Mouse (Mus musculus) olfactory bulb, adult 2 months (tissue): Measurements from ENCODE around the gene Tcf7. TPM values are rescaled to one million over a fixed set of nuclear protein-coding genes. Genes with fewer than 3 reads are reported as not detected.
A peak's percentile ranks its signal among the peaks of the same experiment; 100 is the strongest.

Source experiments
- H3K27ac ChIP-seq: fragments of 200-500 bp; 2 replicates; pipeline ENCODE4 v1.5.1; 2012; ENCODE audit warnings: low read depth, low read length; ENCODE audit not compliant: insufficient read depth
- H3K4me1 ChIP-seq: fragments of 200-500 bp; 2 replicates; pipeline ENCODE4 v1.6.1; 2012; ENCODE audit warnings: low read length; ENCODE audit not compliant: control insufficient read depth, insufficient read depth
- H3K4me3 ChIP-seq: fragments of 200-500 bp; 2 replicates; pipeline ENCODE4 v1.5.1; 2012; ENCODE audit warnings: mild to moderate bottlenecking, low read depth, low read length, moderate library complexity; ENCODE audit not compliant: insufficient read depth
- CTCF ChIP-seq: fragments of 200-500 bp; IDR thresholded peaks from 2 replicates; pipeline ENCODE4 v1.5.1; 2012; ENCODE audit warnings: low read depth, mild to moderate bottlenecking, low read length, moderate library complexity; ENCODE audit not compliant: insufficient read depth
- POLR2A ChIP-seq: fragments of 200-500 bp; IDR thresholded peaks from 2 replicates; pipeline ENCODE4 v1.6.1; 2012; ENCODE audit warnings: mild to moderate bottlenecking, low read depth, low read length, moderate library complexity; ENCODE audit not compliant: insufficient read depth
- WGBS: fragments of 180-500 bp; shearing (Covaris S2); methylation state at CpG from one replicate; pipeline ENCODE4 v1.1.7; 2018; 5-methylcytosine and 5-hydroxymethylcytosine counted together
- polyA plus RNA-seq: library from polyadenylated mRNA; stranded (reverse); fragments of >200 nt; gene quantifications from 2 replicates; pipeline ENCODE4 v1.2.4, GENCODE M21; 2012; ENCODE audit warnings: low replicate concordance; ENCODE audit not compliant: missing spikeins, insufficient read depth, insufficient read length

The Tcf7 gene
- polyA plus RNA-seq, 1 experiment, result 377 TPM

- H3K4me3 ChIP-seq, result no peak overlapping the region
- H3K4me1 ChIP-seq, result peaks cover 33% of the 10 kb centered on the region
- TF ChIP-seq CTCF (no peak), POLR2A (no peak)
- H3K27ac ChIP-seq, result no peak overlapping the region
- 86% methylated on average over 5 of the region's 5 CpGs for WGBS
These were observed 24.1 kb downstream of the Tcf7 start for GRCm38 (mm10) chr11:52258711-52259110.

GRCm38 (mm10) chr11:52257376-52257775 is 25.4 kb downstream of the Tcf7 start:
- WGBS, result 79% methylated on average over 3 of the region's 3 CpGs

GRCm38 (mm10) chr11:52255077-52255476 is 27.7 kb downstream of the Tcf7 start:
- no peak for TF ChIP-seq POLR2A
- TF ChIP-seq CTCF, result no peak
- no peak overlapping the region for H3K27ac ChIP-seq
- no peak overlapping the region for H3K4me3 ChIP-seq
- WGBS, result 95% methylated on average over 8 of the region's 8 CpGs
- peaks cover 15% of the 10 kb centered on the region for H3K4me1 ChIP-seq

More at GRCm38 (mm10) chr11:52257376-52257775, 25.4 kb downstream of the Tcf7 start:
- H3K4me3 ChIP-seq, result no peak overlapping the region
- H3K27ac ChIP-seq, result no peak overlapping the region
- TF ChIP-seq CTCF, result no peak
- no peak for TF ChIP-seq POLR2A
- peaks cover 38% of the 10 kb centered on the region for H3K4me1 ChIP-seq

- no peak overlapping the region for H3K4me3 ChIP-seq
- WGBS, result 66% methylated on average over 11 of the region's 11 CpGs
- TF ChIP-seq CTCF (peak; percentile 45), POLR2A (no peak)
- H3K27ac ChIP-seq, result no peak overlapping the region
- peaks cover 11% of the 10 kb centered on the region for H3K4me1 ChIP-seq
These were observed 29.0 kb downstream of the Tcf7 start for GRCm38 (mm10) chr11:52253674-52254375.

- 29% methylated on average over 1 of the region's 1 CpGs for WGBS
- Histone ChIP-seq H3K4me3 (no peak overlapping the region), H3K4me1 (peaks cover 11% of the 10 kb centered on the region), H3K27ac (0 out of 2 replicates have a peak overlapping the region, but pooled peaks have one; percentile 23)
- TF ChIP-seq CTCF, result no peak
- no peak for TF ChIP-seq POLR2A
These were observed 30.1 kb downstream of the Tcf7 start for GRCm38 (mm10) chr11:52252692-52253091.

GRCm38 (mm10) chr11:52251770-52252169 is 31.0 kb downstream of the Tcf7 start:
- 68% methylated on average over 5 of the region's 5 CpGs for WGBS
- Histone ChIP-seq H3K27ac (no peak overlapping the region), H3K4me1 (peaks cover 11% of the 10 kb centered on the region), H3K4me3 (no peak overlapping the region)
- no peak for TF ChIP-seq POLR2A
- no peak for TF ChIP-seq CTCF

GRCm38 (mm10) chr11:52249452-52249851 is 33.4 kb downstream of the Tcf7 start:
- 46% methylated on average over 2 of the region's 2 CpGs for WGBS
- Histone ChIP-seq H3K4me1 (peaks cover 8% of the 10 kb centered on the region), H3K4me3 (no peak overlapping the region), H3K27ac (no peak overlapping the region)
- TF ChIP-seq POLR2A, result no peak
- no peak for TF ChIP-seq CTCF

GRCm38 (mm10) chr11:52240898-52241542 is 41.8 kb downstream of the Tcf7 start:
- no peaks in the 10 kb centered on the region for H3K4me1 ChIP-seq
- no peak overlapping the region for H3K4me3 ChIP-seq
- no peak for TF ChIP-seq CTCF
- no peak for TF ChIP-seq POLR2A
- H3K27ac ChIP-seq, result no peak overlapping the region
- 86% methylated on average over 4 of the region's 4 CpGs for WGBS

- Histone ChIP-seq H3K4me1 (no peaks in the 10 kb centered on the region; the same call in 1 of the 2 replicates), H3K27ac (no peak overlapping the region), H3K4me3 (no peak overlapping the region)
- TF ChIP-seq CTCF, result no peak
- no peak for TF ChIP-seq POLR2A
These were observed 48.3 kb downstream of the Tcf7 start for GRCm38 (mm10) chr11:52234509-52234908.
